Mouse (Mus musculus) adrenal gland, adult 18-20 months (tissue): ENCODE results near the gene Adh1. TPM values are rescaled to one million over a fixed set of nuclear protein-coding genes. Genes with fewer than 3 reads are reported as not detected.

ENCODE experiments used
- DNase-seq, 2 experiments: peaks; one replicate each; pipeline ENCODE4 v3.0.0; 2021 to 2022; ENCODE audit warnings: low spot score in 2 of 2
- total RNA-seq, 2 experiments: library from RNA; stranded (reverse); gene quantifications; 1 replicate in 1 of 2; 2 replicates in 1 of 2; pipeline ENCODE4 v1.2.3; 2021

The Adh1 gene
- total RNA-seq, 2 experiments from 2014 or later: 384 to 6,834 TPM

GRCm38 (mm10) chr3:138336104-138336754 is 75.4 kb downstream of the Adh1 start:
- no peak for DNase-seq

Other genes with a start within 250 kb of the Adh1 start
- gene 1110002E22Rik, start 195.9 kb upstream of the Adh1 start, total RNA-seq: under 1 TPM; 0.07 to 0.10 TPM
- not detected for gene Gm5105, start 193.6 kb upstream of the Adh1 start, total RNA-seq
- 10 to 100 TPM in 1 of 2 experiments, 1 to 10 TPM in 1; 7.6 to 10.8 TPM for gene Trmt10a, start 117.5 kb upstream of the Adh1 start, total RNA-seq
- 10 to 100 TPM in 1 of 2 experiments, 1 to 10 TPM in 1; 3.7 to 10.4 TPM for gene Mttp, start 116.0 kb upstream of the Adh1 start, total RNA-seq
- gene 4930579F01Rik, start 67.2 kb upstream of the Adh1 start, total RNA-seq: not detected
- 100 to 1,000 TPM in 1 of 2 experiments, 1 to 10 TPM in 1; 2.8 to 129 TPM for gene Adh7, start 43.2 kb upstream of the Adh1 start, total RNA-seq
- gene Adh6a, start 52.3 kb downstream of the Adh1 start, total RNA-seq: not detected
- under 1 TPM in 1 of 2 experiments, not detected in 1; 0.58 TPM for gene Adh6b, start 80.8 kb downstream of the Adh1 start, total RNA-seq
- gene Adh4, start 154.5 kb downstream of the Adh1 start, total RNA-seq: 1 to 10 TPM in 1 of 2 experiments, under 1 TPM in 1; 0.80 to 2.3 TPM
- gene Adh5, start 182.1 kb downstream of the Adh1 start, total RNA-seq: 100 to 1,000 TPM; 139 to 209 TPM
- gene Metap1, start 228.5 kb downstream of the Adh1 start, total RNA-seq: 10 to 100 TPM; 51.9 to 61.6 TPM